Mouse (Mus musculus) lung, embryonic 14.5 days (tissue): ENCODE measurements at regions not wholly inside any gene's neighbourhood (a gene's known extent, or its start where the extent isn't known, plus 50 kb on each side); places are given as distances from the start of the nearest gene placed in this dataset.
"Not testable (repeated sequence)": the region's sequence is repeated elsewhere in the genome, so short reads cannot be mapped to it uniquely, and the experiment has no call there.

ENCODE experiments used
- ATAC-seq: fragments of 200-750 bp; cut with Nextera tagmentation; 2 replicates; pipeline ENCODE4 v1.8.0; 2017; ENCODE audit warnings: mild to moderate bottlenecking, moderate TSS enrichment, moderate library complexity; ENCODE audit not compliant: insufficient read depth
- DNase-seq: peaks from one replicate; pipeline ENCODE4 v3.0.0-alpha.2; 2015
- H3K27ac ChIP-seq: fragments of 300-500 bp; sonication (generic); 2 replicates; pipeline ENCODE4 v1.5.1; 2014; ENCODE audit warnings: low read depth, mild to moderate bottlenecking, moderate library complexity
- H3K27me3 ChIP-seq: fragments of 300-500 bp; sonication (generic); 2 replicates; pipeline ENCODE4 v1.6.1; 2014; ENCODE audit warnings: low read length, control low read depth; ENCODE audit not compliant: insufficient read depth
- H3K36me3 ChIP-seq: fragments of 300-500 bp; sonication (generic); 2 replicates; pipeline ENCODE4 v1.6.1; 2014; ENCODE audit warnings: control low read depth; ENCODE audit not compliant: insufficient read depth
- H3K4me1 ChIP-seq: fragments of 300-500 bp; sonication (generic); 2 replicates; pipeline ENCODE4 v1.6.1; 2014; ENCODE audit warnings: antibody characterized with exemption, control low read depth; ENCODE audit not compliant: insufficient read depth
- H3K4me2 ChIP-seq: fragments of 300-500 bp; sonication (generic); 2 replicates; pipeline ENCODE4 v1.6.1; 2014; ENCODE audit warnings: mild to moderate bottlenecking
- H3K4me3 ChIP-seq: fragments of 300-500 bp; sonication (generic); 2 replicates; pipeline ENCODE4 v1.5.1; 2014; ENCODE audit warnings: low read depth, low read length
- H3K9ac ChIP-seq: fragments of 300-500 bp; sonication (generic); 2 replicates; pipeline ENCODE4 v1.6.1; 2014
- H3K9me3 ChIP-seq: fragments of 300-500 bp; sonication (generic); 2 replicates; pipeline ENCODE4 v1.6.1; 2016; ENCODE audit warnings: low read depth, low read length, control low read depth
- CTCF ChIP-seq: IDR thresholded peaks from 2 replicates; pipeline ENCODE4 v1.5.1; 2016; ENCODE audit warnings: antibody characterized with exemption, low read depth
- WGBS: fragments of 180-500 bp; shearing (Covaris S2); extraction: QIAGEN DNeasy Blood & Tissue Kit; methylation state at CpG from one replicate; pipeline ENCODE4 v1.1.7; 2014; 5-methylcytosine and 5-hydroxymethylcytosine counted together

- Histone ChIP-seq H3K27ac (no peak overlapping the region), H3K4me2 (no peak overlapping the region), H3K36me3 (no peaks in the 10 kb centered on the region), H3K4me1 (no peaks in the 10 kb centered on the region), H3K9me3 (no peaks in the 10 kb centered on the region), H3K9ac (no peak overlapping the region), H3K4me3 (no peak overlapping the region), H3K27me3 (no peaks in the 10 kb centered on the region)
- TF ChIP-seq CTCF: no peak
- DNase-seq: no peak
- 77% methylated on average over 1 of the region's 1 CpGs for WGBS
- ATAC-seq: no peak
Measured at GRCm38 (mm10) chr13:4858341-4858740, 249.4 kb upstream of the Akr1e1 start.

GRCm38 (mm10) chr13:4839481-4839880 lies 230.5 kb upstream of the Akr1e1 start:
- 77% methylated on average over 2 of the region's 2 CpGs for WGBS
- ATAC-seq, DNase-seq: not testable (repeated sequence)

GRCm38 (mm10) chr13:4826756-4827155 lies 217.8 kb upstream of the Akr1e1 start:
- no peak overlapping the region for H3K9ac ChIP-seq
- H3K27ac ChIP-seq: no peak overlapping the region
- H3K4me1 ChIP-seq: no peaks in the 10 kb centered on the region
- 80% methylated on average over 3 of the region's 3 CpGs for WGBS
- no peaks in the 10 kb centered on the region for H3K9me3 ChIP-seq
- ATAC-seq (no peak), DNase-seq (no peak)
- no peak overlapping the region for H3K4me3 ChIP-seq
- no peak overlapping the region for H3K4me2 ChIP-seq
- H3K36me3 ChIP-seq: no peaks in the 10 kb centered on the region
- no peak for TF ChIP-seq CTCF
- no peaks in the 10 kb centered on the region for H3K27me3 ChIP-seq

More at GRCm38 (mm10) chr13:4839481-4839880, 230.5 kb upstream of the Akr1e1 start:
- H3K27me3 ChIP-seq, H3K36me3 ChIP-seq, H3K4me1 ChIP-seq, H3K27ac ChIP-seq, H3K4me3 ChIP-seq, H3K4me2 ChIP-seq, H3K9me3 ChIP-seq, H3K9ac ChIP-seq: not testable (repeated sequence)

GRCm38 (mm10) chr13:4825749-4826148 lies 216.8 kb upstream of the Akr1e1 start:
- not testable (repeated sequence) for H3K4me2 ChIP-seq, H3K9ac ChIP-seq, H3K27ac ChIP-seq, ATAC-seq, H3K4me3 ChIP-seq, H3K9me3 ChIP-seq, H3K4me1 ChIP-seq, H3K27me3 ChIP-seq, H3K36me3 ChIP-seq, DNase-seq
- 81% methylated on average over 1 of the region's 1 CpGs for WGBS

GRCm38 (mm10) chr13:4806876-4807275 lies 197.9 kb upstream of the Akr1e1 start:
- ATAC-seq (no peak), DNase-seq (no peak)
- no peaks in the 10 kb centered on the region for H3K4me1 ChIP-seq
- TF ChIP-seq CTCF: no peak
- H3K9ac ChIP-seq: no peak overlapping the region
- no peak overlapping the region for H3K27ac ChIP-seq
- WGBS: 86% methylated on average over 2 of the region's 2 CpGs
- no peaks in the 10 kb centered on the region for H3K9me3 ChIP-seq
- no peak overlapping the region for H3K4me2 ChIP-seq
- H3K27me3 ChIP-seq: no peaks in the 10 kb centered on the region
- H3K4me3 ChIP-seq: no peak overlapping the region
- no peaks in the 10 kb centered on the region for H3K36me3 ChIP-seq

GRCm38 (mm10) chr13:4800666-4801065 lies 191.7 kb upstream of the Akr1e1 start:
- DNase-seq: no peak
- Histone ChIP-seq H3K4me2 (no peak overlapping the region), H3K36me3 (no peaks in the 10 kb centered on the region), H3K9ac (no peak overlapping the region), H3K4me3 (no peak overlapping the region), H3K27ac (no peak overlapping the region), H3K27me3 (no peaks in the 10 kb centered on the region), H3K4me1 (no peaks in the 10 kb centered on the region), H3K9me3 (peaks cover 5% of the 10 kb centered on the region; the same call in 1 of the 2 replicates)
- 84% methylated on average over 14 of the region's 14 CpGs for whole genome bisulfite sequencing
- no peak for ATAC-seq
- TF ChIP-seq CTCF: no peak

- Histone ChIP-seq H3K27me3 (no peaks in the 10 kb centered on the region), H3K4me2 (no peak overlapping the region), H3K36me3 (no peaks in the 10 kb centered on the region), H3K9me3 (no peaks in the 10 kb centered on the region), H3K4me3 (no peak overlapping the region), H3K4me1 (no peaks in the 10 kb centered on the region), H3K9ac (no peak overlapping the region), H3K27ac (no peak overlapping the region)
- 77% methylated on average over 2 of the region's 2 CpGs for WGBS
- no peak for ATAC-seq
- no peak for TF ChIP-seq CTCF
- no peak for DNase-seq
Measured at GRCm38 (mm10) chr13:4791139-4791538, 182.2 kb upstream of the Akr1e1 start.

- H3K9me3 ChIP-seq: no peaks in the 10 kb centered on the region
- H3K4me3 ChIP-seq: no peak overlapping the region
- no peak overlapping the region for H3K4me2 ChIP-seq
- WGBS: 76% methylated on average over 2 of the region's 2 CpGs
- TF ChIP-seq CTCF: no peak
- no peak for ATAC-seq
- H3K27me3 ChIP-seq: no peaks in the 10 kb centered on the region
- no peak for DNase-seq
- H3K36me3 ChIP-seq: no peaks in the 10 kb centered on the region
- no peak overlapping the region for H3K27ac ChIP-seq
- H3K9ac ChIP-seq: no peak overlapping the region
- no peaks in the 10 kb centered on the region for H3K4me1 ChIP-seq
Measured at GRCm38 (mm10) chr13:4790414-4790813, 181.4 kb upstream of the Akr1e1 start.
